Mouse (Mus musculus) urinary bladder, postnatal 14 days (tissue): ENCODE measurements around the gene Tyw3.
"Not testable (repeated sequence)": the region's sequence is repeated elsewhere in the genome, so short reads cannot be mapped to it uniquely, and the experiment has no call there.

ENCODE experiments used
- DNase-seq: peaks from one replicate; pipeline ENCODE4 v3.0.0; 2021; ENCODE audit warnings: low spot score

Gene Tyw3

GRCm38 (mm10) chr3:154596934-154597554, at the start of gene Tyw3:
Gene Tyw3 (minus strand): TSS chr3:154597104.
- peak; percentile 98 for DNase-seq

- DNase-seq, result no peak
Observed at GRCm38 (mm10) chr3:154633091-154633490, 36.2 kb upstream of the Tyw3 start.

GRCm38 (mm10) chr3:154631281-154631680, 34.4 kb upstream of the Tyw3 start:
- not testable (repeated sequence) for DNase-seq

- DNase-seq, result no peak
Observed at GRCm38 (mm10) chr3:154628284-154628683, 31.4 kb upstream of the Tyw3 start.

- DNase-seq, result no peak
Observed at GRCm38 (mm10) chr3:154616106-154616505, 19.2 kb upstream of the Tyw3 start.

- no peak for DNase-seq
Observed at GRCm38 (mm10) chr3:154615304-154615703, 18.4 kb upstream of the Tyw3 start.

- no peak for DNase-seq
Observed at GRCm38 (mm10) chr3:154614771-154615170, 17.9 kb upstream of the Tyw3 start.

GRCm38 (mm10) chr3:154611888-154612287, 15.0 kb upstream of the Tyw3 start:
- DNase-seq, result no peak

- no peak for DNase-seq
Observed at GRCm38 (mm10) chr3:154607896-154608295, 11.0 kb upstream of the Tyw3 start.

GRCm38 (mm10) chr3:154604871-154605270, 8.0 kb upstream of the Tyw3 start:
- DNase-seq, result no peak

GRCm38 (mm10) chr3:154602141-154602540, 5.2 kb upstream of the Tyw3 start:
- no peak for DNase-seq

GRCm38 (mm10) chr3:154597561-154597960, 657 bp upstream of the Tyw3 start:
- no peak for DNase-seq

- peak; percentile 90 for DNase-seq
Observed at GRCm38 (mm10) chr3:154596488-154596933, 393 bp downstream of the Tyw3 start, which contains the start of gene Cryz. Gene Cryz (plus strand): TSS chr3:154596711.

- no peak for DNase-seq
Observed at GRCm38 (mm10) chr3:154594156-154594555, 2.7 kb downstream of the Tyw3 start.

GRCm38 (mm10) chr3:154593596-154593995, 3.3 kb downstream of the Tyw3 start:
- DNase-seq, result no peak

- DNase-seq, result no peak
Observed at GRCm38 (mm10) chr3:154591621-154592020, 5.3 kb downstream of the Tyw3 start.

GRCm38 (mm10) chr3:154590971-154591370, 5.9 kb downstream of the Tyw3 start:
- DNase-seq, result no peak

GRCm38 (mm10) chr3:154584351-154584750, 12.6 kb downstream of the Tyw3 start:
- no peak for DNase-seq

GRCm38 (mm10) chr3:154577895-154578294, 19.0 kb downstream of the Tyw3 start:
- DNase-seq, result no peak

- no peak for DNase-seq
Observed at GRCm38 (mm10) chr3:154573666-154574065, 23.2 kb downstream of the Tyw3 start.

- DNase-seq, result peak; percentile 63
Observed at GRCm38 (mm10) chr3:154572341-154572972, 24.4 kb downstream of the Tyw3 start.

- DNase-seq, result no peak
Observed at GRCm38 (mm10) chr3:154570786-154571185, 26.1 kb downstream of the Tyw3 start.

GRCm38 (mm10) chr3:154570029-154570575, 26.8 kb downstream of the Tyw3 start:
- DNase-seq, result no peak
